Comparison of ENCODE assay signal across 8 mouse cellular contexts in genomic region chr13:23744421-23745380, GRCm38 (mm10). TPM values are rescaled to one million over a fixed set of nuclear protein-coding genes. Genes with fewer than 3 reads are reported as not detected.
A peak's percentile ranks its signal among the peaks of the same experiment; 100 is the strongest.
DNase-seq lines count a peak whose midpoint lies in the region; ATAC-seq lines count a peak whose summit lies in the region.

No protein-coding gene starts in this region.

- under 1% methylated on average over 16 of the region's 36 CpGs for WGBS in embryonic facial prominence, embryonic 13.5 days
- WGBS in limb, embryonic 11.5 days: 2% methylated on average over 16 of the region's 36 CpGs
- WGBS in stomach, embryonic 15.5 days: under 1% methylated on average over 15 of the region's 36 CpGs

- H3K9ac ChIP-seq in embryonic facial prominence, embryonic 13.5 days: peak overlapping the region; percentile 71
- peak overlapping the region; percentile 71 for H3K9ac ChIP-seq in limb, embryonic 11.5 days (ENCODE audit: low read length)
- H3K9ac ChIP-seq in stomach, embryonic 15.5 days: no peak overlapping the region; the same call in 1 of the 2 replicates

- no peak for ATAC-seq in megakaryocyte, adult 5-6 weeks (ENCODE audit: poor library complexity, severe bottlenecking)
- ATAC-seq in embryonic facial prominence, embryonic 13.5 days (ENCODE audit: insufficient number of reproducible peaks, insufficient read depth, low FRiP score, low TSS enrichment, low read depth): no peak
- ATAC-seq in limb, embryonic 11.5 days (ENCODE audit: insufficient number of reproducible peaks, low FRiP score, low TSS enrichment, low read depth): no peak
- ATAC-seq in stomach, embryonic 15.5 days (ENCODE audit: insufficient read depth, low FRiP score, low read depth): no peak

- H3K36me3 ChIP-seq in megakaryocyte, embryonic 14.5 days (replicated peaks; ENCODE audit: low read length): no peaks in the 10 kb centered on the region
- H3K36me3 ChIP-seq in embryonic facial prominence, embryonic 13.5 days: no peaks in the 10 kb centered on the region
- no peaks in the 10 kb centered on the region for H3K36me3 ChIP-seq in limb, embryonic 11.5 days (ENCODE audit: control insufficient read depth, insufficient read depth, low read length)
- H3K36me3 ChIP-seq in stomach, embryonic 15.5 days: no peaks in the 10 kb centered on the region

- peak; percentile 26 for DNase-seq in limb, embryonic 11.5 days (ENCODE audit: low spot score)
- no peak for DNase-seq in layer of hippocampus, postnatal 25 days (ENCODE audit: extremely low spot score in 1 of 2, low spot score in 1 of 2)
- no peak for DNase-seq in ovary, postnatal 14 days (ENCODE audit: low spot score)
- no peak for DNase-seq in adrenal gland, adult 18-20 months (ENCODE audit: low spot score in 2 of 2)

- H3K27me3 ChIP-seq in megakaryocyte, embryonic 14.5 days (replicated peaks): no peaks in the 10 kb centered on the region
- H3K27me3 ChIP-seq in embryonic facial prominence, embryonic 13.5 days: no peaks in the 10 kb centered on the region
- H3K27me3 ChIP-seq in limb, embryonic 11.5 days (ENCODE audit: control insufficient read depth, insufficient read depth, low read length): no peaks in the 10 kb centered on the region
- no peaks in the 10 kb centered on the region for H3K27me3 ChIP-seq in stomach, embryonic 15.5 days (replicated peaks)

- H3K4me3 ChIP-seq in megakaryocyte, embryonic 14.5 days (replicated peaks): peak overlapping the region; percentile 86
- H3K4me3 ChIP-seq in embryonic facial prominence, embryonic 13.5 days: peak overlapping the region; percentile 48
- peak overlapping the region; percentile 33 for H3K4me3 ChIP-seq in limb, embryonic 11.5 days (ENCODE audit: low read depth, low read length)
- peak overlapping the region; percentile 44 for H3K4me3 ChIP-seq in stomach, embryonic 15.5 days (replicated peaks)

- peak overlapping the region; percentile 99 for H3K27ac ChIP-seq in embryonic facial prominence, embryonic 13.5 days
- peak overlapping the region; percentile 89 for H3K27ac ChIP-seq in limb, embryonic 11.5 days (replicated peaks; ENCODE audit: low read depth, low read length)
- peak overlapping the region; percentile 100 for H3K27ac ChIP-seq in stomach, embryonic 15.5 days

- peak overlapping the region; percentile 73 for H3K4me2 ChIP-seq in embryonic facial prominence, embryonic 13.5 days
- H3K4me2 ChIP-seq in limb, embryonic 11.5 days (ENCODE audit: low read depth, severe bottlenecking): peak overlapping the region; percentile 64
- H3K4me2 ChIP-seq in stomach, embryonic 15.5 days: peak overlapping the region; percentile 62

- H3K9me3 ChIP-seq in megakaryocyte, embryonic 14.5 days: no peaks in the 10 kb centered on the region
- no peaks in the 10 kb centered on the region for H3K9me3 ChIP-seq in embryonic facial prominence, embryonic 13.5 days
- no peaks in the 10 kb centered on the region for H3K9me3 ChIP-seq in limb, embryonic 11.5 days (ENCODE audit: control insufficient read depth, low read length)
- no peaks in the 10 kb centered on the region for H3K9me3 ChIP-seq in stomach, embryonic 15.5 days

- peaks cover 48% of the 10 kb centered on the region for H3K4me1 ChIP-seq in megakaryocyte, embryonic 14.5 days
- peaks cover 28% of the 10 kb centered on the region for H3K4me1 ChIP-seq in embryonic facial prominence, embryonic 13.5 days
- no peaks in the 10 kb centered on the region for H3K4me1 ChIP-seq in limb, embryonic 11.5 days (ENCODE audit: control insufficient read depth, insufficient read depth, low read length)
- H3K4me1 ChIP-seq in stomach, embryonic 15.5 days: peaks cover 9% of the 10 kb centered on the region; the same call in 1 of the 2 replicates

RNA-seq across cellular contexts. Expression of gene Hist1h3c, which starts 0.7 kb away (rescaled TPM):
- polyA plus RNA-seq in megakaryocyte, embryonic 14.5 days (2012; ENCODE audit: insufficient read depth, low replicate concordance): 12.6 TPM in 1 of 2 replicates, not detected in the other
- 115 and 119 TPM in 2 replicates for total RNA-seq in megakaryocyte, adult 5-6 weeks (2015)
- 508 and 593 TPM in 2 replicates for total RNA-seq in megakaryocyte, adult 5-6 weeks (2017)
- polyA plus RNA-seq in embryonic facial prominence, embryonic 13.5 days (2015; fragmentation: Nextera tagmentation; extraction: Ambion mirVana): 11.3 and 14.4 TPM in 2 replicates
- 13.3 and 14.0 TPM in 2 replicates for polyA plus RNA-seq in limb, embryonic 11.5 days (2014; fragmentation: Nextera tagmentation; extraction: Ambion mirVana)
- polyA plus RNA-seq in stomach, embryonic 15.5 days (2015; fragmentation: Nextera tagmentation; extraction: Ambion mirVana): 5.5 and 5.7 TPM in 2 replicates
- 1 to 10 TPM; 4.6 to 6.0 TPM for total RNA-seq in layer of hippocampus, postnatal 25 days (2021)
- 1 to 10 TPM; 4.6 to 5.4 TPM for total RNA-seq in adrenal gland, adult 18-20 months (2021)

RNA-seq across cellular contexts. Expression of gene Hist1h2bb, which starts 1.8 kb away (rescaled TPM):
- 7.4 TPM in 1 of 2 replicates, not detected in the other for polyA plus RNA-seq in megakaryocyte, embryonic 14.5 days (2012; ENCODE audit: insufficient read depth, low replicate concordance)
- total RNA-seq in megakaryocyte, adult 5-6 weeks (2015): 264 and 296 TPM in 2 replicates
- total RNA-seq in megakaryocyte, adult 5-6 weeks (2017): 5,681 and 7,839 TPM in 2 replicates
- 3.5 and 4.2 TPM in 2 replicates for polyA plus RNA-seq in embryonic facial prominence, embryonic 13.5 days (2015; fragmentation: Nextera tagmentation; extraction: Ambion mirVana)
- 1.7 and 3.4 TPM in 2 replicates for polyA plus RNA-seq in limb, embryonic 11.5 days (2014; fragmentation: Nextera tagmentation; extraction: Ambion mirVana)
- polyA plus RNA-seq in stomach, embryonic 15.5 days (2015; fragmentation: Nextera tagmentation; extraction: Ambion mirVana): 2.5 and 3.4 TPM in 2 replicates
- total RNA-seq in layer of hippocampus, postnatal 25 days (2021): 10 to 100 TPM; 20.1 to 33.5 TPM
- 10 to 100 TPM; 16.2 to 17.9 TPM for total RNA-seq in adrenal gland, adult 18-20 months (2021)

RNA-seq across cellular contexts. Expression of gene Hist1h1c, which starts 6.1 kb away (rescaled TPM):
- polyA plus RNA-seq in megakaryocyte, embryonic 14.5 days (2012; ENCODE audit: insufficient read depth, low replicate concordance): 353 and 402 TPM in 2 replicates
- total RNA-seq in megakaryocyte, adult 5-6 weeks (2015): 179 and 186 TPM in 2 replicates
- total RNA-seq in megakaryocyte, adult 5-6 weeks (2017): 1,288 and 1,327 TPM in 2 replicates
- polyA plus RNA-seq in embryonic facial prominence, embryonic 13.5 days (2015; fragmentation: Nextera tagmentation; extraction: Ambion mirVana): 25.0 and 28.9 TPM in 2 replicates
- polyA plus RNA-seq in limb, embryonic 11.5 days (2014; fragmentation: Nextera tagmentation; extraction: Ambion mirVana): 15.4 and 16.6 TPM in 2 replicates
- 50.6 and 54.3 TPM in 2 replicates for polyA plus RNA-seq in stomach, embryonic 15.5 days (2015; fragmentation: Nextera tagmentation; extraction: Ambion mirVana)
- total RNA-seq in layer of hippocampus, postnatal 25 days (2021): 10 to 100 TPM; 53.2 to 69.4 TPM
- 100 to 1,000 TPM; 157 to 187 TPM for total RNA-seq in adrenal gland, adult 18-20 months (2021)

RNA-seq across cellular contexts. Expression of gene Hist1h2ab, which starts 6.2 kb away (rescaled TPM):
- polyA plus RNA-seq in megakaryocyte, embryonic 14.5 days (2012; ENCODE audit: insufficient read depth, low replicate concordance): 16.0 and 17.5 TPM in 2 replicates
- 64.3 and 114 TPM in 2 replicates for total RNA-seq in megakaryocyte, adult 5-6 weeks (2015)
- total RNA-seq in megakaryocyte, adult 5-6 weeks (2017): 3,821 and 4,666 TPM in 2 replicates
- 53.1 and 58.6 TPM in 2 replicates for polyA plus RNA-seq in embryonic facial prominence, embryonic 13.5 days (2015; fragmentation: Nextera tagmentation; extraction: Ambion mirVana)
- polyA plus RNA-seq in limb, embryonic 11.5 days (2014; fragmentation: Nextera tagmentation; extraction: Ambion mirVana): 63.8 and 65.5 TPM in 2 replicates
- 43.8 and 63.1 TPM in 2 replicates for polyA plus RNA-seq in stomach, embryonic 15.5 days (2015; fragmentation: Nextera tagmentation; extraction: Ambion mirVana)
- total RNA-seq in layer of hippocampus, postnatal 25 days (2021): 10 to 100 TPM; 24.8 to 42.0 TPM
- 10 to 100 TPM; 19.4 to 19.5 TPM for total RNA-seq in adrenal gland, adult 18-20 months (2021)

RNA-seq across cellular contexts. Expression of gene Hist1h3b, which starts 7.4 kb away (rescaled TPM):
- 9.9 and 14.5 TPM in 2 replicates for polyA plus RNA-seq in megakaryocyte, embryonic 14.5 days (2012; ENCODE audit: insufficient read depth, low replicate concordance)
- total RNA-seq in megakaryocyte, adult 5-6 weeks (2015): 495 and 572 TPM in 2 replicates
- total RNA-seq in megakaryocyte, adult 5-6 weeks (2017): 546 and 613 TPM in 2 replicates
- 15.6 and 18.1 TPM in 2 replicates for polyA plus RNA-seq in embryonic facial prominence, embryonic 13.5 days (2015; fragmentation: Nextera tagmentation; extraction: Ambion mirVana)
- polyA plus RNA-seq in limb, embryonic 11.5 days (2014; fragmentation: Nextera tagmentation; extraction: Ambion mirVana): 7.5 and 12.0 TPM in 2 replicates
- polyA plus RNA-seq in stomach, embryonic 15.5 days (2015; fragmentation: Nextera tagmentation; extraction: Ambion mirVana): 7.4 and 10.6 TPM in 2 replicates
- total RNA-seq in layer of hippocampus, postnatal 25 days (2021): 10 to 100 TPM; 12.3 to 22.8 TPM
- total RNA-seq in adrenal gland, adult 18-20 months (2021): 10 to 100 TPM; 16.4 to 23.4 TPM

Comparison
In these comparisons a context has a peak if more than half of its experiments do, and no peak if none do; other contexts are left out.
1. H3K4me3 ChIP-seq: peak in every context shown above with its lines; median percentile 86 in megakaryocyte, embryonic 14.5 days; 48 in embryonic facial prominence, embryonic 13.5 days; 44 in stomach, embryonic 15.5 days; 33 in limb, embryonic 11.5 days.